Mouse (Mus musculus) NIH3T3 (cell line): Measurements from ENCODE around the gene Ifrd1.
"Not testable (repeated sequence)": the region's sequence is repeated elsewhere in the genome, so short reads cannot be mapped to it uniquely, and the experiment has no call there.

Experiments used
- DNase-seq: peaks from one replicate; pipeline ENCODE4 v3.0.0-alpha.2; 2012; ENCODE audit warnings: low read depth

Gene Ifrd1

GRCm38 (mm10) chr12:40199302-40199701, 49.0 kb downstream of the Ifrd1 start, which contains the start of gene Lsmem1:
Lsmem1 (minus strand) TSS chr12:40199490.
- no peak for DNase-seq

- DNase-seq = no peak
Measured at GRCm38 (mm10) chr12:40198427-40198826, 49.9 kb downstream of the Ifrd1 start.

GRCm38 (mm10) chr12:40198019-40198418, 50.3 kb downstream of the Ifrd1 start:
- no peak for DNase-seq

GRCm38 (mm10) chr12:40197511-40197910, 50.8 kb downstream of the Ifrd1 start:
- DNase-seq = no peak

GRCm38 (mm10) chr12:40185474-40185873, 62.8 kb downstream of the Ifrd1 start:
- DNase-seq = no peak

GRCm38 (mm10) chr12:40177089-40177488, 71.2 kb downstream of the Ifrd1 start:
- DNase-seq = peak; percentile 55

- DNase-seq = no peak
Measured at GRCm38 (mm10) chr12:40176158-40176557, 72.1 kb downstream of the Ifrd1 start.

GRCm38 (mm10) chr12:40175171-40175570, 73.1 kb downstream of the Ifrd1 start:
- not testable (repeated sequence) for DNase-seq

- DNase-seq = no peak
Measured at GRCm38 (mm10) chr12:40171637-40172036, 76.7 kb downstream of the Ifrd1 start.

GRCm38 (mm10) chr12:40169675-40170074, 78.6 kb downstream of the Ifrd1 start:
- no peak for DNase-seq

GRCm38 (mm10) chr12:40164621-40165020, 83.7 kb downstream of the Ifrd1 start:
- peak; percentile 69 for DNase-seq

GRCm38 (mm10) chr12:40160777-40161176, 87.5 kb downstream of the Ifrd1 start:
- no peak for DNase-seq

- peak; percentile 44 for DNase-seq
Measured at GRCm38 (mm10) chr12:40154188-40154587, 94.1 kb downstream of the Ifrd1 start.

- peak; percentile 66 for DNase-seq
Measured at GRCm38 (mm10) chr12:40152353-40153069, 95.8 kb downstream of the Ifrd1 start.
